Mouse (Mus musculus): ENCODE results near the gene Igdcc3. TPM values are rescaled to one million over a fixed set of nuclear protein-coding genes. Genes with fewer than 3 reads are reported as not detected.

Gene Igdcc3
- polyA plus RNA-seq, 1 experiment from 2014 or later, result 5.5 TPM

GRCm38 (mm10) chr9:65140491-65140890 is 498 bp upstream of the Igdcc3 start:
- 3% methylated on average over 8 of the region's 8 CpGs for WGBS

GRCm38 (mm10) chr9:65141306-65141975 is 452 bp downstream of the Igdcc3 start:
- Histone ChIP-seq H3K9ac (peak overlapping the region; percentile 72), H3K27me3 (replicated peaks) (peaks cover 32% of the 10 kb centered on the region), H3K36me3 (no peaks in the 10 kb centered on the region), H3K27ac (ENCODE audit: poor library complexity, severe bottlenecking) (peak overlapping the region; percentile 57), H3K4me2 (peak overlapping the region; percentile 95), H3K9me3 (replicated peaks) (no peaks in the 10 kb centered on the region), H3K4me1 (replicated peaks) (peaks cover 16% of the 10 kb centered on the region), H3K4me3 (peak overlapping the region; percentile 75)
- under 1% methylated on average over 73 of the region's 73 CpGs for WGBS
- peak; percentile 57 for ATAC-seq (ENCODE audit: insufficient number of reproducible peaks, low FRiP score)

More at GRCm38 (mm10) chr9:65140491-65140890, 498 bp upstream of the Igdcc3 start:
- peak overlapping the region; percentile 75 for H3K4me3 ChIP-seq
- H3K27ac ChIP-seq (ENCODE audit: poor library complexity, severe bottlenecking), result no peak overlapping the region
- ATAC-seq (ENCODE audit: insufficient number of reproducible peaks, low FRiP score), result no peak
- peak overlapping the region; percentile 72 for H3K9ac ChIP-seq
- H3K9me3 ChIP-seq (replicated peaks), result no peaks in the 10 kb centered on the region
- peaks cover 36% of the 10 kb centered on the region for H3K27me3 ChIP-seq (replicated peaks)
- no peaks in the 10 kb centered on the region for H3K36me3 ChIP-seq
- peak overlapping the region; percentile 95 for H3K4me2 ChIP-seq
- H3K4me1 ChIP-seq (replicated peaks), result peaks cover 16% of the 10 kb centered on the region

GRCm38 (mm10) chr9:65141976-65142318 is 958 bp downstream of the Igdcc3 start:
- Histone ChIP-seq H3K36me3 (no peaks in the 10 kb centered on the region), H3K9me3 (replicated peaks) (no peaks in the 10 kb centered on the region), H3K4me3 (peak overlapping the region; percentile 75), H3K27me3 (replicated peaks) (peaks cover 32% of the 10 kb centered on the region), H3K4me1 (replicated peaks) (peaks cover 16% of the 10 kb centered on the region), H3K27ac (ENCODE audit: poor library complexity, severe bottlenecking) (peak overlapping the region; percentile 57), H3K9ac (peak overlapping the region; percentile 72), H3K4me2 (peak overlapping the region; percentile 95)
- peak; percentile 72 for ATAC-seq (ENCODE audit: insufficient number of reproducible peaks, low FRiP score)
- 0% methylated on average over 17 of the region's 17 CpGs for WGBS

- WGBS, result 1% methylated on average over 8 of the region's 8 CpGs
- H3K27me3 ChIP-seq (replicated peaks), result peaks cover 32% of the 10 kb centered on the region
- ATAC-seq (ENCODE audit: insufficient number of reproducible peaks, low FRiP score), result 0 out of 2 replicates have a peak, but pooled peaks have one; percentile 51
- peak overlapping the region; percentile 95 for H3K4me2 ChIP-seq
- no peak overlapping the region for H3K27ac ChIP-seq (ENCODE audit: poor library complexity, severe bottlenecking)
- H3K9ac ChIP-seq, result peak overlapping the region; percentile 72
- peaks cover 16% of the 10 kb centered on the region for H3K4me1 ChIP-seq (replicated peaks)
- no peaks in the 10 kb centered on the region for H3K9me3 ChIP-seq (replicated peaks)
- no peaks in the 10 kb centered on the region for H3K36me3 ChIP-seq
- peak overlapping the region; percentile 75 for H3K4me3 ChIP-seq
Observed at GRCm38 (mm10) chr9:65142399-65142798, 1.4 kb downstream of the Igdcc3 start.

- no peak overlapping the region for H3K9ac ChIP-seq
- no peak overlapping the region for H3K4me2 ChIP-seq
- H3K4me3 ChIP-seq, result no peak overlapping the region
- no peak overlapping the region for H3K27ac ChIP-seq (ENCODE audit: poor library complexity, severe bottlenecking)
- H3K4me1 ChIP-seq (replicated peaks), result peaks cover 11% of the 10 kb centered on the region
- no peaks in the 10 kb centered on the region for H3K36me3 ChIP-seq
- WGBS, result 64% methylated on average over 5 of the region's 5 CpGs
- peaks cover 14% of the 10 kb centered on the region for H3K27me3 ChIP-seq (replicated peaks)
- H3K9me3 ChIP-seq (replicated peaks), result no peaks in the 10 kb centered on the region
- no peak for ATAC-seq (ENCODE audit: insufficient number of reproducible peaks, low FRiP score)
Observed at GRCm38 (mm10) chr9:65146001-65146400, 5.0 kb downstream of the Igdcc3 start.

- ATAC-seq (ENCODE audit: insufficient number of reproducible peaks, low FRiP score), result no peak
- Histone ChIP-seq H3K27me3 (replicated peaks) (peaks cover 2% of the 10 kb centered on the region; the same call in 1 of the 2 replicates), H3K9ac (no peak overlapping the region), H3K9me3 (replicated peaks) (no peaks in the 10 kb centered on the region), H3K27ac (ENCODE audit: poor library complexity, severe bottlenecking) (no peak overlapping the region), H3K4me2 (no peak overlapping the region), H3K36me3 (no peaks in the 10 kb centered on the region), H3K4me3 (no peak overlapping the region), H3K4me1 (replicated peaks) (peaks cover 6% of the 10 kb centered on the region)
- WGBS, result 64% methylated on average over 7 of the region's 7 CpGs
Observed at GRCm38 (mm10) chr9:65148507-65148906, 7.5 kb downstream of the Igdcc3 start.

- no peaks in the 10 kb centered on the region for H3K36me3 ChIP-seq
- no peak for ATAC-seq (ENCODE audit: insufficient number of reproducible peaks, low FRiP score)
- no peak overlapping the region for H3K4me2 ChIP-seq
- H3K27me3 ChIP-seq (replicated peaks), result no peaks in the 10 kb centered on the region
- no peak overlapping the region for H3K4me3 ChIP-seq
- peaks cover 39% of the 10 kb centered on the region for H3K4me1 ChIP-seq (replicated peaks)
- WGBS, result 61% methylated on average over 6 of the region's 6 CpGs
- no peak overlapping the region for H3K9ac ChIP-seq
- H3K9me3 ChIP-seq (replicated peaks), result no peaks in the 10 kb centered on the region
- no peak overlapping the region for H3K27ac ChIP-seq (ENCODE audit: poor library complexity, severe bottlenecking)
Observed at GRCm38 (mm10) chr9:65152711-65153330, 11.8 kb downstream of the Igdcc3 start.

- WGBS, result 12% methylated on average over 5 of the region's 5 CpGs
Observed at GRCm38 (mm10) chr9:65153331-65153711, 12.3 kb downstream of the Igdcc3 start.

GRCm38 (mm10) chr9:65154692-65155455 is 13.9 kb downstream of the Igdcc3 start:
- Histone ChIP-seq H3K4me3 (no peak overlapping the region), H3K4me2 (no peak overlapping the region), H3K27me3 (replicated peaks) (peaks cover 4% of the 10 kb centered on the region; the same call in 1 of the 2 replicates), H3K9ac (no peak overlapping the region), H3K27ac (ENCODE audit: poor library complexity, severe bottlenecking) (no peak overlapping the region), H3K9me3 (replicated peaks) (no peaks in the 10 kb centered on the region), H3K4me1 (replicated peaks) (peaks cover 46% of the 10 kb centered on the region), H3K36me3 (no peaks in the 10 kb centered on the region)
- no peak for ATAC-seq (ENCODE audit: insufficient number of reproducible peaks, low FRiP score)
- WGBS, result 62% methylated on average over 9 of the region's 9 CpGs

More at GRCm38 (mm10) chr9:65153331-65153711, 12.3 kb downstream of the Igdcc3 start:
- Histone ChIP-seq H3K4me3 (no peak overlapping the region), H3K27ac (ENCODE audit: poor library complexity, severe bottlenecking) (no peak overlapping the region), H3K4me1 (replicated peaks) (peaks cover 41% of the 10 kb centered on the region), H3K9me3 (replicated peaks) (no peaks in the 10 kb centered on the region), H3K27me3 (replicated peaks) (no peaks in the 10 kb centered on the region), H3K36me3 (no peaks in the 10 kb centered on the region), H3K9ac (no peak overlapping the region), H3K4me2 (no peak overlapping the region)
- ATAC-seq (ENCODE audit: insufficient number of reproducible peaks, low FRiP score), result no peak

- WGBS, result 5% methylated on average over 8 of the region's 8 CpGs
- peaks cover 46% of the 10 kb centered on the region for H3K4me1 ChIP-seq (replicated peaks)
Observed at GRCm38 (mm10) chr9:65156604-65157003, 15.6 kb downstream of the Igdcc3 start.

GRCm38 (mm10) chr9:65157631-65158030 is 16.6 kb downstream of the Igdcc3 start:
- peaks cover 25% of the 10 kb centered on the region for H3K27me3 ChIP-seq (replicated peaks)
- H3K36me3 ChIP-seq, result no peaks in the 10 kb centered on the region
- ATAC-seq (ENCODE audit: insufficient number of reproducible peaks, low FRiP score), result peak; percentile 85
- H3K27ac ChIP-seq (ENCODE audit: poor library complexity, severe bottlenecking), result peak overlapping the region; percentile 32; the same call in 1 of the 2 replicates
- 12% methylated on average over 6 of the region's 6 CpGs for WGBS
- peaks cover 50% of the 10 kb centered on the region for H3K4me1 ChIP-seq (replicated peaks)
- H3K4me2 ChIP-seq, result peak overlapping the region; percentile 13; the same call in 1 of the 2 replicates
- H3K9ac ChIP-seq, result no peak overlapping the region
- H3K4me3 ChIP-seq, result no peak overlapping the region
- no peaks in the 10 kb centered on the region for H3K9me3 ChIP-seq (replicated peaks)

More at GRCm38 (mm10) chr9:65156604-65157003, 15.6 kb downstream of the Igdcc3 start:
- no peaks in the 10 kb centered on the region for H3K36me3 ChIP-seq
- no peaks in the 10 kb centered on the region for H3K9me3 ChIP-seq (replicated peaks)
- peak overlapping the region; percentile 36 for H3K4me2 ChIP-seq
- H3K9ac ChIP-seq, result no peak overlapping the region
- peaks cover 15% of the 10 kb centered on the region for H3K27me3 ChIP-seq (replicated peaks)
- ATAC-seq (ENCODE audit: insufficient number of reproducible peaks, low FRiP score), result no peak
- H3K27ac ChIP-seq (ENCODE audit: poor library complexity, severe bottlenecking), result peak overlapping the region; percentile 32; the same call in 1 of the 2 replicates
- no peak overlapping the region for H3K4me3 ChIP-seq
